ENCODE assay signal across 20 mouse cellular contexts in genomic region chr9:114697926-114698325, GRCm38 (mm10). TPM values are rescaled to one million over a fixed set of nuclear protein-coding genes. Genes with fewer than 3 reads are reported as not detected.
DNase-seq lines count a peak whose midpoint lies in the region; ATAC-seq lines count a peak whose summit lies in the region.
"Had no signal": no experiment of that assay in that cellular context is flagged by ENCODE, and none has a peak within 500 bp of the region (broad histone marks: within the 10 kb centered on the region; RNA-seq: fewer than 3 reads in every experiment).

No protein-coding gene starts in this region.

- peak; percentile 87 for ATAC-seq in frontal cortex, adult (ENCODE audit: low TSS enrichment)
- ATAC-seq: forebrain, embryonic 15.5 days; intestine, postnatal 0 days; Patski had no signal

- intact Hi-C loops in left cerebral cortex, postnatal 14 days (cut with DNase I): no loop called here

- no peak for DNase-seq in frontal cortex, postnatal 25 days (ENCODE audit: low spot score in 2 of 2)
- peak; percentile 44 to 70 for DNase-seq in left cerebral cortex, postnatal 14 days (ENCODE audit: low spot score in 2 of 2)
- no peak for DNase-seq in left cerebral cortex, adult 18-20 months (ENCODE audit: low spot score in 2 of 2)
- peak; percentile 63 for DNase-seq in brain, adult 2 months (ENCODE audit: low read depth, low spot score)
- no peak for DNase-seq in gastrocnemius, adult 18-20 months (ENCODE audit: low spot score)
- DNase-seq: adrenal gland, postnatal 10 days; adrenal gland, postnatal 36 days; B cell, adult 2 months; cerebellum, adult 11-12 months; cerebellum, adult 8-10 months; cerebellum, postnatal 10 days; cerebellum, postnatal 36 days; embryo, embryonic 11 days; gastrocnemius, postnatal 10 days; gastrocnemius, postnatal 36 days; heart, adult 2 months had no signal

RNA-seq across cellular contexts. Expression of gene Dync1li1, which starts 9.3 kb away (rescaled TPM):
- total RNA-seq in left cerebral cortex, postnatal 14 days (2021): 100 to 1,000 TPM; 101 to 105 TPM
- 10 to 100 TPM; 93.8 to 96.2 TPM for total RNA-seq in left cerebral cortex, adult 18-20 months (2021)
- 10 to 100 TPM; 32.0 to 32.7 TPM for total RNA-seq in gastrocnemius, adult 18-20 months (2021)

RNA-seq across cellular contexts. Expression of gene Cmtm6, which starts 33.0 kb away (rescaled TPM):
- total RNA-seq in left cerebral cortex, postnatal 14 days (2021): 10 to 100 TPM; 24.8 to 25.1 TPM
- 10 to 100 TPM; 20.2 to 23.7 TPM for total RNA-seq in left cerebral cortex, adult 18-20 months (2021)
- total RNA-seq in gastrocnemius, adult 18-20 months (2021): 1 to 10 TPM; 5.8 to 7.4 TPM

RNA-seq across cellular contexts. Expression of gene Cnot10, which starts 57.9 kb away (rescaled TPM):
- 10 to 100 TPM; 49.7 to 50.5 TPM for total RNA-seq in left cerebral cortex, postnatal 14 days (2021)
- 10 to 100 TPM; 45.2 to 45.3 TPM for total RNA-seq in left cerebral cortex, adult 18-20 months (2021)
- total RNA-seq in gastrocnemius, adult 18-20 months (2021): 10 to 100 TPM; 15.2 to 15.4 TPM

Comparison
In these comparisons a context has a peak if more than half of its experiments do, and no peak if none do; other contexts are left out.
1. DNase-seq: peak in left cerebral cortex, postnatal 14 days (2 of 2) and brain, adult 2 months (single experiment); none in frontal cortex, postnatal 25 days (0 of 2), left cerebral cortex, adult 18-20 months (0 of 2) and gastrocnemius, adult 18-20 months (single experiment).